Mouse (Mus musculus) CH12.LX (cell line): ENCODE results near the gene Tmem178b. TPM values are rescaled to one million over a fixed set of nuclear protein-coding genes. Genes with fewer than 3 reads are reported as not detected.

ENCODE experiments used
- DNase-seq: peaks from one replicate; pipeline ENCODE4 v3.0.0-alpha.2; 2013; ENCODE audit errors: extremely low read depth
- H3K27ac ChIP-seq: 2 replicates; pipeline ENCODE4 v1.5.1; 2012; ENCODE audit warnings: low read depth, mild to moderate bottlenecking, control low read depth, moderate library complexity; ENCODE audit not compliant: insufficient read depth
- H3K27me3 ChIP-seq: replicated peaks from 2 replicates; pipeline ENCODE3; 2012; ENCODE audit warnings: inconsistent platforms
- H3K36me3 ChIP-seq, 2 experiments: replicated peaks in 1 of 2; 2 replicates each; pipeline versions ENCODE3 to v1.6.1; 2012; ENCODE audit warnings: inconsistent platforms in 1 of 2, low read length in 1 of 2, mild to moderate bottlenecking in 1 of 2, mixed read lengths in 1 of 2, moderate library complexity in 1 of 2; ENCODE audit not compliant: control insufficient read depth in 1 of 2, insufficient read depth in 1 of 2
- H3K4me1 ChIP-seq, 2 experiments: 2 replicates each; pipeline ENCODE4 v1.6.1; 2012; ENCODE audit warnings: inconsistent platforms in 1 of 2, moderate library complexity in 1 of 2; ENCODE audit not compliant: insufficient read depth in 2 of 2, control insufficient read depth in 1 of 2
- H3K4me2 ChIP-seq: 2 replicates; pipeline ENCODE4 v1.6.1; 2012; ENCODE audit warnings: low read depth, mild to moderate bottlenecking, control low read depth; ENCODE audit not compliant: poor library complexity, insufficient read depth, severe bottlenecking
- H3K4me3 ChIP-seq, 3 experiments: fragments of 150-350 bp in 1 of 3; sonication (generic) in 1 of 3; replicated peaks in 1 of 3; 2 replicates each; pipeline versions ENCODE3 to v1.5.1; 2011 to 2012; ENCODE audit warnings: low read depth in 2 of 3, low read length in 2 of 3, mild to moderate bottlenecking in 2 of 3, moderate library complexity in 2 of 3, control low read depth in 1 of 3, improper control_type of control experiment in 1 of 3, inconsistent platforms in 1 of 3, mixed read lengths in 1 of 3; ENCODE audit not compliant: poor library complexity in 1 of 3
- H3K79me2 ChIP-seq: replicated peaks from 2 replicates; pipeline ENCODE4 v1.6.1; 2012; ENCODE audit warnings: mild to moderate bottlenecking, moderate library complexity; ENCODE audit not compliant: control insufficient read depth, poor library complexity, insufficient read depth, severe bottlenecking; ENCODE audit errors: extremely low read depth
- H3K9ac ChIP-seq: 2 replicates; pipeline ENCODE4 v1.6.1; 2012; ENCODE audit warnings: low read depth, mild to moderate bottlenecking, control low read depth, moderate library complexity; ENCODE audit not compliant: insufficient read depth
- H3K9me3 ChIP-seq: replicated peaks from 2 replicates; pipeline ENCODE3; 2012; ENCODE audit warnings: low read length, inconsistent platforms, mixed read lengths
- BHLHE40 ChIP-seq: IDR thresholded peaks from 2 replicates; pipeline ENCODE4 v1.6.1; 2011; ENCODE audit warnings: mild to moderate bottlenecking, low read depth, low read length, improper control_type of control experiment
- CHD2 ChIP-seq: IDR thresholded peaks from 2 replicates; pipeline ENCODE4 v1.6.1; 2011; ENCODE audit warnings: low read length, improper control_type of control experiment
- ELF1 ChIP-seq: IDR thresholded peaks from 2 replicates; pipeline ENCODE4 v1.6.1; 2014; ENCODE audit warnings: low read depth, mild to moderate bottlenecking, inconsistent platforms, low read length, improper control_type of control experiment
- ETS1 ChIP-seq: conservative IDR thresholded peaks from 2 replicates; pipeline ENCODE4 v1.6.1; 2012; ENCODE audit warnings: low read depth, mild to moderate bottlenecking, inconsistent platforms, low read length, improper control_type of control experiment, moderate library complexity
- GABPA ChIP-seq: IDR thresholded peaks from 2 replicates; pipeline ENCODE4 v1.6.1; 2012; ENCODE audit warnings: low read depth, low read length, improper control_type of control experiment, inconsistent platforms; ENCODE audit not compliant: insufficient replicate concordance
- IRF4 ChIP-seq: IDR thresholded peaks from 2 replicates; pipeline ENCODE4 v1.6.1; 2014; ENCODE audit warnings: low read depth, mild to moderate bottlenecking, inconsistent platforms, low read length, improper control_type of control experiment
- JUN ChIP-seq: IDR thresholded peaks from 2 replicates; pipeline ENCODE4 v1.6.1; 2011; ENCODE audit warnings: low read depth, mild to moderate bottlenecking, low read length, improper control_type of control experiment, moderate library complexity; ENCODE audit not compliant: insufficient read depth
- MEF2A ChIP-seq: IDR thresholded peaks from 2 replicates; pipeline ENCODE4 v1.6.1; 2014; ENCODE audit warnings: low read depth, mild to moderate bottlenecking, inconsistent platforms, low read length, improper control_type of control experiment, borderline replicate concordance
- MXI1 ChIP-seq: IDR thresholded peaks from 2 replicates; pipeline ENCODE4 v1.6.1; 2011; ENCODE audit warnings: mild to moderate bottlenecking, low read depth, low read length, improper control_type of control experiment
- MYC ChIP-seq: IDR thresholded peaks from 2 replicates; pipeline ENCODE4 v1.6.1; 2011; ENCODE audit warnings: low read depth, mild to moderate bottlenecking, improper control_type of control experiment, low read length
- NRF1 ChIP-seq: IDR thresholded peaks from 2 replicates; pipeline ENCODE4 v1.6.1; 2014; ENCODE audit warnings: low read depth, mild to moderate bottlenecking, inconsistent platforms, low read length, improper control_type of control experiment, moderate library complexity
- POLR2A ChIP-seq: IDR thresholded peaks from 2 replicates; pipeline ENCODE4 v1.6.1; 2011; ENCODE audit warnings: low read depth, mild to moderate bottlenecking, improper control_type of control experiment, low read length
- RAD21 ChIP-seq: IDR thresholded peaks from 2 replicates; pipeline ENCODE4 v1.6.1; 2011; ENCODE audit warnings: low read depth, mild to moderate bottlenecking, low read length, improper control_type of control experiment, moderate library complexity
- RCOR1 ChIP-seq: conservative IDR thresholded peaks from 2 replicates; pipeline ENCODE4 v1.6.1; 2012; ENCODE audit warnings: low read depth, mild to moderate bottlenecking, inconsistent platforms, low read length, improper control_type of control experiment
- SIN3A ChIP-seq: IDR thresholded peaks from 2 replicates; pipeline ENCODE4 v1.6.1; 2012; ENCODE audit warnings: low read length, improper control_type of control experiment, inconsistent platforms
- SMC3 ChIP-seq: IDR thresholded peaks from 2 replicates; pipeline ENCODE4 v1.6.1; 2011; ENCODE audit warnings: low read depth, low read length, improper control_type of control experiment
- TBP ChIP-seq: conservative IDR thresholded peaks from 2 replicates; pipeline ENCODE4 v1.6.1; 2011; ENCODE audit warnings: low read depth, low read length, improper control_type of control experiment
- UBTF ChIP-seq: IDR thresholded peaks from 2 replicates; pipeline ENCODE4 v1.6.1; 2012; ENCODE audit warnings: low read depth, mild to moderate bottlenecking, inconsistent platforms, low read length, improper control_type of control experiment, moderate library complexity
- USF2 ChIP-seq: conservative IDR thresholded peaks from 2 replicates; pipeline ENCODE4 v1.6.1; 2011; ENCODE audit warnings: low read depth, low read length, improper control_type of control experiment
- dilution Hi-C: fragments of 300-500 bp; cut with MboI; formaldehyde crosslinking; loops from 2 replicates; pipeline ENCODE4 v1.14.3; 2020; ENCODE audit warnings: low sequenced_read_pairs; ENCODE audit not compliant: extremely low pct_unique_long_range_greater_than_20kb, extremely low pct_ligation_motif_present
- in situ Hi-C: fragments of 300-500 bp; cut with MboI; formaldehyde crosslinking; loops from 3 replicates; pipeline ENCODE4 v1.14.3; 2019; ENCODE audit warnings: low sequenced_read_pairs, low pct_ligation_motif_present, low pct_unique_long_range_greater_than_20kb, mixed read lengths
- polyA plus RNA-seq: library from polyadenylated mRNA; unstranded; fragments of >175 nt; gene quantifications from 2 replicates; pipeline ENCODE4 v1.2.1, GENCODE M21; 2012; ENCODE audit warnings: low read depth; ENCODE audit not compliant: insufficient read length
- total RNA-seq, 2 experiments: library from RNA; depleted of rRNA; stranded (reverse); fragments of 300-350 nt in 1 of 2; fragments of >200 nt in 1 of 2; gene quantifications; 2 replicates each; pipeline ENCODE4 v1.2.3; 2012 to 2014

Gene Tmem178b
- total and polyA plus RNA-seq, 3 experiments: not detected

- no peaks in the 10 kb centered on the region for H3K79me2 ChIP-seq
- no peak for DNase-seq
- peaks cover 2% of the 10 kb centered on the region for H3K27me3 ChIP-seq
- no peaks in the 10 kb centered on the region for H3K9me3 ChIP-seq
- TF ChIP-seq JUN (no peak), UBTF (no peak), CHD2 (no peak)
- TF ChIP-seq, all 38 proteins: peak for 0
- H3K4me2 ChIP-seq: no peak overlapping the region
- in situ Hi-C loops: no loop called here
- H3K4me1 ChIP-seq: peaks cover 0 to 8% of the 10 kb centered on the region in 2 experiments; a peak in 1 of 4 replicates
- dilution Hi-C loops: no loop called here
- no peaks in the 10 kb centered on the region for H3K36me3 ChIP-seq
- no peak overlapping the region for H3K4me3 ChIP-seq
- H3K9ac ChIP-seq: no peak overlapping the region
- no peak overlapping the region for H3K27ac ChIP-seq
These were observed 228.7 kb downstream of the Tmem178b start for GRCm38 (mm10) chr6:40101785-40102184.

- no peak overlapping the region for H3K4me2 ChIP-seq
- in situ Hi-C loops (no loop called here), dilution Hi-C loops (no loop called here)
- H3K4me3 ChIP-seq: no peak overlapping the region
- peaks cover 0 to 11% of the 10 kb centered on the region in 2 experiments; a peak in 1 of 4 replicates for H3K4me1 ChIP-seq
- H3K27ac ChIP-seq: no peak overlapping the region
- no peaks in the 10 kb centered on the region for H3K79me2 ChIP-seq
- no peaks in the 10 kb centered on the region for H3K9me3 ChIP-seq
- H3K27me3 ChIP-seq: peaks cover 2% of the 10 kb centered on the region
- no peak for DNase-seq
- H3K36me3 ChIP-seq: no peaks in the 10 kb centered on the region
- no peak overlapping the region for H3K9ac ChIP-seq
- TF ChIP-seq RCOR1: no peak
- no peak for TF ChIP-seq SIN3A
- no peak for TF ChIP-seq RAD21
- no peak for TF ChIP-seq MXI1
- TF ChIP-seq ELF1: no peak
- TF ChIP-seq SMC3: no peak
- TF ChIP-seq USF2: no peak
- TF ChIP-seq GABPA: no peak
- no peak for TF ChIP-seq MEF2A
- no peak for TF ChIP-seq NRF1
- TF ChIP-seq MYC: no peak
- TF ChIP-seq CHD2: no peak
- no peak for TF ChIP-seq IRF4
- TF ChIP-seq POLR2A: no peak
- no peak for TF ChIP-seq BHLHE40
- no peak for TF ChIP-seq TBP
- no peak for TF ChIP-seq ETS1
These were observed 229.8 kb downstream of the Tmem178b start for GRCm38 (mm10) chr6:40102863-40103262.
